Mouse (Mus musculus) kidney, adult 10 weeks (tissue): ENCODE measurements around the gene Mrps24. TPM values are rescaled to one million over a fixed set of nuclear protein-coding genes. Genes with fewer than 3 reads are reported as not detected.

Experiments used
- polyA plus RNA-seq: library from polyadenylated mRNA; stranded (reverse); fragments of 350-450 nt; fragmentation: Illumina TruSeq; extraction: RNeasy Lipid Tissue Mini Kit (QIAGEN cat#74804); gene quantifications from one replicate; pipeline ENCODE4 v1.2.3, GENCODE M21; 2014; ENCODE audit warnings: low read depth, low replicate concordance

Gene Mrps24
- 12.9 TPM for polyA plus RNA-seq

DNA sequence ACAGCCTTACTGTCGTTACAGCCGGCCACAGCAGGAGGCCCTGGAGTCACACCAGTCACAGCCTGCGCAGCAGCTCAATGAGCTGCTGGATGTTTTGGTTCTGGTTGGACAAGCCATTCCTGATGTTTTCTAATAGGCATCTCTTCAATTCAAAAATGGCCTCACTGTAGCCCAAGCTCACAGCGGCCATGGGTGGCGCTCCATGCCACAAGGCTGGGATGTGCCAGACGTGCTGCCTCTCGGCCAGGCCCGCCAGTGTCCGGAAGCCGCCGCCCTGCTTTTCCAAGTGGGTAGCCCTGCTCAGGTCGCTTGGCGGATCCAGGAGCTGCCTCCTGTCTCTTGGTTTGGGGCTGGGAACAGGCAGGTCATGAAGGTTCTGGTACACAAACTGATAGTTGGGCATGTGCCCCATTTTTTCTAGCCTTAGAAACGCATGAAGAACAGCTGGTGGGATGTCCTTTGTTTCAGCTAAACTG, at the start of gene Mrps24:
Gene Mrps24, minus strand, starts transcription at position 51 of the 476 bp plus-strand sequence.

DNA sequence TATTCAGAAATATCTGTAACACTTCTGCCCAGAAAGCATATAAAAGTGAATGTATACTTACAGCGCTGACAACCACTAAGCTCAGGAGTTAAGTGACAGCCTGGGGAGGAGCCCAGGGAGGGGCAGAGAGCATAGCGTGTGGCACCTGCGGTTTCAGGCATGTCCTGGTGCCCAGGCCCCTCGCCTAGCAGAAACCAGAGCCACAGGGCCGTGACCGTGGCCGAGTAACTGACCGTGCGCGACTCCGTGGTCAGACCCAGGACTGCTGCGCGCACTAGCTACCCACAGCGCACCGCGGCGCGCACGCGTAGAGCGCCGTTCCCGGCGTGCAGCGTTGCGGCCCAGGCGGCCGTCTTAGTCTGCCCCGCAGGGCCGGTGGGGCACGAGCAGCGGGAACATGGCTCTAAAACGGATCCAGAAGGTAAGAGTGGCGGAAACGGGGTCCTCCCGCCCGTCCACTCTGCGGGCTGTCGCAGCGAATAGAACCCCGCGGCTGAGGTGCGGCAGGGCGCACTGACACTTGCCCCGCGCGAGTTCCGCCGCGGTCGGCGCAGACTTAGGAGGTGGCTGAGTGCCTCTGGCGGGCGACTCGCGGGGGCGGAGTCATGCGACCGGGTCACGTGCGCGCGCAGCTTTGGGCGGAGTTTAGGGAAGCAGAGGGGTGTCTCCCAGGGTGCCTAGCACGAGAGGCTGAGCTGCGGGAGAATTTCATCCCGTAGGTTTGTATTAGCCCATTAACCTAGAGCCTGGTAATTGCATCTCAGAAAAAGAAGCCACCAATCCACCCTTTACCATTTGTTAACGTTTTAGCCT, 46.5 kb upstream of the Mrps24 start, which contains the start of gene Urgcp:
Gene Urgcp, minus strand, starts transcription at position 557 of the 813 bp plus-strand sequence.

Other genes with a start within 250 kb of the Mrps24 start
- 127 TPM for gene Xbp1, start 195.0 kb downstream of the Mrps24 start, polyA plus RNA-seq
- gene Ccdc117, start 173.5 kb downstream of the Mrps24 start, polyA plus RNA-seq: 51.3 TPM
- not detected for gene Ankrd36, start 146.0 kb downstream of the Mrps24 start, polyA plus RNA-seq
- gene Urgcp, start 46.7 kb upstream of the Mrps24 start, polyA plus RNA-seq: 6.6 TPM
- gene Dbnl, start 72.8 kb upstream of the Mrps24 start, polyA plus RNA-seq: 3.7 TPM
- gene Pgam2, start 88.1 kb upstream of the Mrps24 start, polyA plus RNA-seq: 1.0 TPM
- gene Polm, start 122.3 kb upstream of the Mrps24 start, polyA plus RNA-seq: 0.61 TPM
- gene Aebp1, start 146.3 kb upstream of the Mrps24 start, polyA plus RNA-seq: 2.9 TPM
- gene Pold2, start 162.6 kb upstream of the Mrps24 start, polyA plus RNA-seq: not detected
- not detected for gene Myl7, start 183.1 kb upstream of the Mrps24 start, polyA plus RNA-seq
- not detected for gene Gck, start 234.4 kb upstream of the Mrps24 start, polyA plus RNA-seq
- 36.6 TPM for gene Ykt6, start 240.0 kb upstream of the Mrps24 start, polyA plus RNA-seq